Mouse (Mus musculus): ENCODE data around the gene Cd82. TPM values are rescaled to one million over a fixed set of nuclear protein-coding genes. Genes with fewer than 3 reads are reported as not detected.

Gene Cd82
- total and polyA plus RNA-seq, 2 experiments from 2014 or later: 14.8 to 15.4 TPM

GRCm38 (mm10) chr2:93419971-93420370 lies 43.0 kb downstream of the Cd82 start:
- Histone ChIP-seq H3K9ac (replicated peaks; ENCODE audit: low read depth, low read length) (no peak overlapping the region), H3K36me3 (replicated peaks; ENCODE audit: control insufficient read depth, insufficient read depth, low read length) (no peaks in the 10 kb centered on the region), H3K4me1 (ENCODE audit: control insufficient read depth, insufficient read depth) (no peaks in the 10 kb centered on the region), H3K4me2 (ENCODE audit: low read depth, low read length) (no peak overlapping the region), H3K27ac (ENCODE audit: low read depth) (no peak overlapping the region), H3K9me3 (replicated peaks; ENCODE audit: control insufficient read depth, low read length) (no peaks in the 10 kb centered on the region), H3K27me3 (ENCODE audit: control insufficient read depth, insufficient read depth, low read length) (no peaks in the 10 kb centered on the region), H3K4me3 (ENCODE audit: low read depth, low read length) (no peak overlapping the region)
- TF ChIP-seq EP300 (IDR thresholded peaks at IDR 0.05; ENCODE audit: low read depth) (no peak), CTCF (IDR thresholded peaks at IDR 0.05; ENCODE audit: low read depth) (no peak)
- ATAC-seq (ENCODE audit: insufficient read depth, low read depth) (no peak), DNase-seq (ENCODE audit: low spot score) (no peak)
- 82% methylated on average over 12 of the region's 12 CpGs for WGBS

DNA sequence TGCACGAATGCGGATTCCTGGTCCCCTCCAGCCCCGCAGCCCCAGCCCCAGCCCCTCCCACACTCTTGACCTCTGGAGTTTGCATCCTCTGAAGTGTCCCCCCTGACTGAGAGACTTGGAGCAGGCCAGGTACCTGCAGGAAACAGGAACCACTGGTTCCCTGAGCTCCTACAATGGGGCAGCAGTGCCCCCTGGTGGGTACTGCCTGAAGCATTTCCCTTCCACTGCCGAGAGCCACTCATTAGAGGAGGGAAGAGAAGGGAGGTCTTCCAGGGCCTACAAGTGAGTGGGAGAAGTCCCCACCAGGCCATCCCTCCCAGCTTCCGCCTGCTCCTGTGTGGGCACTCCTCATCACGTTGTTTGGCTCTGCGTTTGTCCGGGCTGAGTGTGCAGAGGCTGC lies 44.5 kb downstream of the Cd82 start:
- peak; percentile 59 for ATAC-seq (ENCODE audit: insufficient read depth, low read depth)
- 10% methylated on average over 8 of the region's 8 CpGs for WGBS

GRCm38 (mm10) chr2:93416874-93417709 lies 45.8 kb downstream of the Cd82 start:
- TF ChIP-seq CTCF (IDR thresholded peaks at IDR 0.05; ENCODE audit: low read depth) (no peak), EP300 (IDR thresholded peaks at IDR 0.05; ENCODE audit: low read depth) (no peak)
- Histone ChIP-seq H3K4me2 (ENCODE audit: low read depth, low read length) (no peak overlapping the region), H3K9me3 (replicated peaks; ENCODE audit: control insufficient read depth, low read length) (no peaks in the 10 kb centered on the region), H3K36me3 (replicated peaks; ENCODE audit: control insufficient read depth, insufficient read depth, low read length) (no peaks in the 10 kb centered on the region), H3K9ac (replicated peaks; ENCODE audit: low read depth, low read length) (no peak overlapping the region; the same call in 1 of the 2 replicates), H3K27ac (ENCODE audit: low read depth) (no peak overlapping the region), H3K4me1 (ENCODE audit: control insufficient read depth, insufficient read depth) (no peaks in the 10 kb centered on the region), H3K27me3 (ENCODE audit: control insufficient read depth, insufficient read depth, low read length) (no peaks in the 10 kb centered on the region), H3K4me3 (ENCODE audit: low read depth, low read length) (no peak overlapping the region)
- WGBS: 57% methylated on average over 12 of the region's 12 CpGs
- ATAC-seq (ENCODE audit: insufficient read depth, low read depth) (no peak), DNase-seq (ENCODE audit: low spot score) (no peak)

More for the DNA sequence above, 44.5 kb downstream of the Cd82 start:
- Histone ChIP-seq H3K4me3 (ENCODE audit: low read depth, low read length) (no peak overlapping the region), H3K36me3 (replicated peaks; ENCODE audit: control insufficient read depth, insufficient read depth, low read length) (no peaks in the 10 kb centered on the region), H3K27ac (ENCODE audit: low read depth) (no peak overlapping the region), H3K4me2 (ENCODE audit: low read depth, low read length) (no peak overlapping the region), H3K27me3 (ENCODE audit: control insufficient read depth, insufficient read depth, low read length) (no peaks in the 10 kb centered on the region), H3K9ac (replicated peaks; ENCODE audit: low read depth, low read length) (no peak overlapping the region), H3K9me3 (replicated peaks; ENCODE audit: control insufficient read depth, low read length) (no peaks in the 10 kb centered on the region), H3K4me1 (ENCODE audit: control insufficient read depth, insufficient read depth) (no peaks in the 10 kb centered on the region)
- DNase-seq (ENCODE audit: low spot score): peak; percentile 71
- TF ChIP-seq CTCF (IDR thresholded peaks at IDR 0.05; ENCODE audit: low read depth) (peak; percentile 95), EP300 (IDR thresholded peaks at IDR 0.05; ENCODE audit: low read depth) (no peak)

GRCm38 (mm10) chr2:93415281-93415680 lies 47.7 kb downstream of the Cd82 start:
- DNase-seq (ENCODE audit: low spot score) (peak; percentile 18), ATAC-seq (ENCODE audit: insufficient read depth, low read depth) (no peak)
- Histone ChIP-seq H3K27ac (ENCODE audit: low read depth) (no peak overlapping the region), H3K4me3 (ENCODE audit: low read depth, low read length) (no peak overlapping the region), H3K36me3 (replicated peaks; ENCODE audit: control insufficient read depth, insufficient read depth, low read length) (no peaks in the 10 kb centered on the region), H3K9ac (replicated peaks; ENCODE audit: low read depth, low read length) (no peak overlapping the region), H3K4me2 (ENCODE audit: low read depth, low read length) (no peak overlapping the region), H3K4me1 (ENCODE audit: control insufficient read depth, insufficient read depth) (no peaks in the 10 kb centered on the region), H3K27me3 (ENCODE audit: control insufficient read depth, insufficient read depth, low read length) (no peaks in the 10 kb centered on the region), H3K9me3 (replicated peaks; ENCODE audit: control insufficient read depth, low read length) (no peaks in the 10 kb centered on the region)
- WGBS: 35% methylated on average over 5 of the region's 5 CpGs
- TF ChIP-seq CTCF (IDR thresholded peaks at IDR 0.05; ENCODE audit: low read depth) (peak; percentile 61), EP300 (IDR thresholded peaks at IDR 0.05; ENCODE audit: low read depth) (no peak)

DNA sequence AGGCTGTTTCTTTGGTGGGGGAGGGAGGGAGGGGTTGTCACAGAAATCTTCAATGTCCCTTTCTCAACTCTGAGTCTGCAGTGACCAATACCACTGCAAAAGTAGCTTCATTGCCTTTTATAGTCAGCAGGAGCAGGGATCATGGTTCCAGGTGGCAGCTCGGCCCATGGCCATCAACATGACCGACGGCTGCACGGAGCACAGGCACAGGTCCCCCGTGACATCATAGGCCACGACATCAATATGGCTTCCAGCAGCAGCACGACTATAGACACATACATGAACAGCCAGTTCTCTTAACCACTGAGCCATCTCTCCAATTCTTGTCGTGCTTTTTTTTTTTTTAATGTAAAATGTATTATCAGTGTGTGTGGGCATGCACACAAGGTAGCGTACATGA lies 48.8 kb downstream of the Cd82 start:
- Histone ChIP-seq H3K4me2 (ENCODE audit: low read depth, low read length) (no peak overlapping the region), H3K27me3 (ENCODE audit: control insufficient read depth, insufficient read depth, low read length) (no peaks in the 10 kb centered on the region), H3K4me1 (ENCODE audit: control insufficient read depth, insufficient read depth) (no peaks in the 10 kb centered on the region), H3K36me3 (replicated peaks; ENCODE audit: control insufficient read depth, insufficient read depth, low read length) (no peaks in the 10 kb centered on the region), H3K27ac (ENCODE audit: low read depth) (no peak overlapping the region), H3K4me3 (ENCODE audit: low read depth, low read length) (no peak overlapping the region), H3K9me3 (replicated peaks; ENCODE audit: control insufficient read depth, low read length) (no peaks in the 10 kb centered on the region), H3K9ac (replicated peaks; ENCODE audit: low read depth, low read length) (no peak overlapping the region)
- ATAC-seq (ENCODE audit: insufficient read depth, low read depth) (no peak), DNase-seq (ENCODE audit: low spot score) (no peak)
- TF ChIP-seq EP300 (IDR thresholded peaks at IDR 0.05; ENCODE audit: low read depth) (no peak), CTCF (IDR thresholded peaks at IDR 0.05; ENCODE audit: low read depth) (no peak)
- 76% methylated on average over 9 of the region's 9 CpGs for WGBS
